Mouse (Mus musculus) G1E (cell line): Measurements from ENCODE around the gene Wfikkn1.

Source experiments
- CTCF ChIP-seq: IDR thresholded peaks from 2 replicates; pipeline ENCODE4 v1.5.1; 2012; ENCODE audit warnings: low read depth, low read length, inconsistent platforms, mixed read lengths
- GATA1 ChIP-seq: IDR thresholded peaks from 2 replicates; pipeline ENCODE4 v1.6.1; 2012; ENCODE audit warnings: borderline replicate concordance, low read length, inconsistent platforms, mixed read lengths
- POLR2AphosphoS5 ChIP-seq: IDR thresholded peaks from 2 replicates; pipeline ENCODE4 v1.6.1; 2012; ENCODE audit warnings: low read depth, low read length, inconsistent platforms; ENCODE audit not compliant: insufficient replicate concordance
- TAL1 ChIP-seq: conservative IDR thresholded peaks from 2 replicates; pipeline ENCODE4 v1.6.1; 2012; ENCODE audit warnings: low read depth, low read length, inconsistent platforms, mixed read lengths

GRCm38 (mm10) chr17:25833961-25834594, 46.6 kb downstream of the Wfikkn1 start:
- TF ChIP-seq CTCF (no peak), POLR2AphosphoS5 (no peak), GATA1 (no peak), TAL1 (no peak)
